Mouse (Mus musculus) stomach, postnatal 0 days (tissue): ENCODE measurements at regions not wholly inside any gene's neighbourhood (a gene's known extent, or its start where the extent isn't known, plus 50 kb on each side); places are given as distances from the start of the nearest gene placed in this dataset.

ENCODE experiments used
- ATAC-seq: fragments of 200-750 bp; cut with Nextera tagmentation; 2 replicates; pipeline ENCODE4 v1.8.0; 2017; ENCODE audit not compliant: low FRiP score, low TSS enrichment
- DNase-seq: peaks from one replicate; pipeline ENCODE4 v3.0.0-alpha.2; 2016; ENCODE audit warnings: low spot score
- H3K27ac ChIP-seq: fragments of 300-500 bp; sonication (generic); replicated peaks from 2 replicates; pipeline ENCODE4 v1.5.1; 2014; ENCODE audit warnings: mild to moderate bottlenecking, control low read depth
- H3K27me3 ChIP-seq: fragments of 300-500 bp; sonication (generic); 2 replicates; pipeline ENCODE4 v1.6.1; 2014; ENCODE audit warnings: low read length; ENCODE audit not compliant: control insufficient read depth, insufficient read depth
- H3K36me3 ChIP-seq: fragments of 300-500 bp; sonication (generic); 2 replicates; pipeline ENCODE4 v1.6.1; 2014; ENCODE audit warnings: low read length, mixed read lengths; ENCODE audit not compliant: control insufficient read depth, insufficient read depth
- H3K4me1 ChIP-seq: fragments of 300-500 bp; sonication (generic); replicated peaks from 2 replicates; pipeline ENCODE4 v1.6.1; 2014; ENCODE audit warnings: antibody characterized with exemption; ENCODE audit not compliant: control insufficient read depth, insufficient read depth
- H3K4me2 ChIP-seq: fragments of 300-500 bp; sonication (generic); replicated peaks from 2 replicates; pipeline ENCODE4 v1.6.1; 2014; ENCODE audit warnings: low read depth, mild to moderate bottlenecking, control low read depth, moderate library complexity
- H3K4me3 ChIP-seq: fragments of 300-500 bp; sonication (generic); 2 replicates; pipeline ENCODE4 v1.5.1; 2014; ENCODE audit warnings: low read depth, low read length, control low read depth
- H3K9ac ChIP-seq: fragments of 300-500 bp; sonication (generic); 2 replicates; pipeline ENCODE4 v1.6.1; 2014; ENCODE audit warnings: mild to moderate bottlenecking, low read length, control low read depth, mixed read lengths
- H3K9me3 ChIP-seq: fragments of 300-500 bp; sonication (generic); 2 replicates; pipeline ENCODE4 v1.6.1; 2016; ENCODE audit warnings: low read length; ENCODE audit not compliant: control insufficient read depth
- CTCF ChIP-seq: IDR thresholded peaks from 2 replicates; pipeline ENCODE4 v1.5.1; 2016; ENCODE audit warnings: antibody characterized with exemption, low read depth, mild to moderate bottlenecking, moderate library complexity
- EP300 ChIP-seq: optimal IDR thresholded peaks from 2 replicates; pipeline ENCODE3; 2016; ENCODE audit warnings: antibody characterized with exemption
- WGBS: fragments of 180-500 bp; shearing (Covaris S2); extraction: QIAGEN DNeasy Blood & Tissue Kit; methylation state at CpG from one replicate; pipeline ENCODE4 v1.1.7; 2014; 5-methylcytosine and 5-hydroxymethylcytosine counted together

DNA sequence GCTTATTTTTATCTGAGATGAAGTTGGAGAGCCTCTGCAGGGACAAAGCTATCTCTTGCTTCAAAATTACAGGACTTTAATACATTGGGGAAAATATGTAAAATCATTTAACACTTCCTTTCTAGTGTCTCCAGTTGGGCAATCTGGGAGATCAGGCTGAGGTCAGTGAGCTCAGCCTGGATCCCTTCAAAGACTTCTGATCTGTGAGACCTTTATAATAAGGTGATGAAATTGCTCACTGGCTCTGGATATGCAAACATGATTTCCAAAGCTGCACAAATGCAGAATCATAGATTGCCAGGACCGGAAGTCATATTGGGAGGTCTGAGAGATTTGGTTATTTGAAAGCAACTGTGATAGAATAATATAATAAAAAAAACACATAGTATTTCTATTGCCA lies 76.7 kb downstream of the Mex3b start:
- TF ChIP-seq CTCF (no peak), EP300 (no peak)
- no peaks in the 10 kb centered on the region for H3K27me3 ChIP-seq
- H3K4me1 ChIP-seq: no peaks in the 10 kb centered on the region
- H3K9me3 ChIP-seq: no peaks in the 10 kb centered on the region
- no peak for ATAC-seq
- WGBS: 84% methylated on average over 1 of the region's 1 CpGs
- no peak for DNase-seq
- no peak overlapping the region for H3K27ac ChIP-seq
- no peak overlapping the region for H3K4me2 ChIP-seq
- H3K4me3 ChIP-seq: no peak overlapping the region
- H3K36me3 ChIP-seq: no peaks in the 10 kb centered on the region
- no peak overlapping the region for H3K9ac ChIP-seq

DNA sequence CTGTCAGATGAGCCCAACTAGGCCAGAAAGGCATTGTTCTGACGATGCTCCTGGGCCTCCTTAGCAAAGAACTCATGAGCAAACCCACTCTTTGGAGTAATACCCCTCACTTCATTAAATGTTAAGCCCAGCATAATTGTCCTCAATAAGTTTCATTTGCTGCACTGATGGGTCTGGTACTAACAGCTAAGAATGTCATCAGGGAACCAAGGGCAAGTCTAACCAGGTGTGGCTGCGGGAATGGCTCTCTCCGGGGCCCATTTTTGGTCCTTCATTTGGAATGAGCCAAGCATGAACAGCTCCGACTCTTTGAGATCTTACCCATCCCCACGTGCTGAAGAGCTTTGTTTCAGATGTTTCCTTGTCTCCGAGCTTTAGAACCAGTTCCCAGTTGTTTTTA lies 82.2 kb downstream of the Mex3b start:
- 76% methylated on average over 6 of the region's 6 CpGs for WGBS
- TF ChIP-seq EP300: no peak
- TF ChIP-seq CTCF: no peak
- no peaks in the 10 kb centered on the region for H3K27me3 ChIP-seq

DNA sequence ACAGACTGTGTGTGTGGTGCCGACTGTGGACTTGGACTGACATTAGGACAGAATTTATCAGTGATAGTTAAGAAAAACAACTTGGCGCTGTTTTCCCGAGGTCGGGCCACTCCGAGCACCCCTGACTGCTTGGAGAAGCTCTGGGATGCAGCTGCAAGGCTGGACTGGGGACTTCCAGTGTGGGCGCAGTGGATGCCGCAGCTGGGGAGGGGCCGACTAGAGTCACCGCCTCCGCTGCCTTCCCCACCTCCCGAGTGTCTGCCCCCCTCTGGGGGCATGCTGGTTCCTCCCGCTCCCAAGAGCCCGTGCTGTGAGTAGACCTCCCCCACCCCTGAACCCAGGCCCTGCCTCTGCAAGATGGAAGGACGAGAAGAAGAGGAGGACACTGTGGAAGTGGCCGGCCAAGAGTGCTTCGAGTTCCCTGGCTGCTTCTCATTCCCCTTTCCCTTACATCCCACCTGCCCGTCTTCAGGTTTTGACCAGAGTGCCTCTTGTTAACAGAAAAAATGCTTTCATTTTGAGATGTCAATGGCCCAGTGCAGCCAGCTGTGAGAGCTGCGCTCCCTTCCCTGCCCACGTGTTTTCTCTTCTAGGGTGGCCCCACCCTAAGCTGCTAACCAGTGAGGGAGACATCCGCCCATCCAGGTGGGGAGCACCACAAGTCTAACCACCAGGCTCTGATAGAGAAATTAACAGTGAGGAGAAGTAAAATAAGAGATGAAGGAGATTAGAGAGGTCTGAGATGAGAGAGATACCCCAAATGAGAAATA lies 90.3 kb downstream of the Mex3b start:
- Histone ChIP-seq H3K4me3 (no peak overlapping the region), H3K4me1 (no peaks in the 10 kb centered on the region), H3K9me3 (no peaks in the 10 kb centered on the region), H3K4me2 (no peak overlapping the region), H3K9ac (no peak overlapping the region), H3K36me3 (no peaks in the 10 kb centered on the region), H3K27me3 (no peaks in the 10 kb centered on the region), H3K27ac (no peak overlapping the region)
- TF ChIP-seq EP300 (no peak), CTCF (no peak)
- no peak for ATAC-seq
- 49% methylated on average over 20 of the region's 20 CpGs for WGBS
- no peak for DNase-seq

More for the DNA sequence above, 82.2 kb downstream of the Mex3b start:
- H3K27ac ChIP-seq: no peak overlapping the region
- H3K4me1 ChIP-seq: no peaks in the 10 kb centered on the region
- DNase-seq: no peak
- H3K4me2 ChIP-seq: no peak overlapping the region
- H3K4me3 ChIP-seq: no peak overlapping the region
- H3K36me3 ChIP-seq: no peaks in the 10 kb centered on the region
- no peak overlapping the region for H3K9ac ChIP-seq
- no peaks in the 10 kb centered on the region for H3K9me3 ChIP-seq
- ATAC-seq: no peak

DNA sequence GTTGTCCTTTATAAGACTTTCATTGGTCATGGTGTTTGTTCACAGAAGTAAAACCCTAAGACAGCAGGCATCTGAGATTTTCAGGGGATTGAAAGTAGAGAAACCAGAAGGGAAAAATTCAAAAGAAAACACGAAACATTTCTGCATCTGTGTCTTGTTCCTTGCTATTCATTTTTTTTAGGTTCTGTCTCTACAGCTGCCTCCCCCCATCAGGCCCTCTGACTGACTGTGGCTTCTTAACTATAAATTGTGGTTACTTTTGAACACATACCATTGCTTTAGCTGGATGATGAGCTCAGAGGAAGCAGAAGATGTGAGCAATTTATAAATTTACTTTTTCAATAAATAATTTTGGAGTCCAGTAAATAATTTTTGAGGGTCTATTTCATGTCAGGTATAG lies 103.5 kb downstream of the Mex3b start:
- 79% methylated on average over 1 of the region's 1 CpGs for WGBS
- no peak overlapping the region for H3K4me2 ChIP-seq
- no peak for ATAC-seq

DNA sequence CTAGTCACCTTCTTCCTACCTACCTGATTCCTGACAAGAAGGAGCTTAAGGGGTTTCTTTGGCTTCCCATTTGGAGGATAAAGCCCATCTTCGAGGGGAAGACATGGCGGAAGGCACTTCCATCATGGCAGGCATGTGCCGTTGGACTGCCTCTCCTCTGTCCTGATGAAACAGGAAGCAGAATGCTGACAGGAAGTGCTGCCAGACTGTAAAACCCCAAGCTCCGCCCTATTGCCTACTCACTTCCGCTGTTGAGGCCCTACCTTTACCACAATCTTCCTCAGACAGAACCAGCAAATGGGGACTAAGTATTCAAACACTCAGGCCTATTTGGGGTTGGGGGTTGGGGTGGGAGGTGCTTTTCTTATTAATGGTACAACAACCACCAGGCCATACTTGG lies 104.1 kb downstream of the Mex3b start:
- Histone ChIP-seq H3K27ac (no peak overlapping the region), H3K4me2 (no peak overlapping the region), H3K4me3 (no peak overlapping the region), H3K27me3 (no peaks in the 10 kb centered on the region), H3K4me1 (no peaks in the 10 kb centered on the region), H3K36me3 (no peaks in the 10 kb centered on the region), H3K9me3 (no peaks in the 10 kb centered on the region), H3K9ac (no peak overlapping the region)
- DNase-seq (no peak), ATAC-seq (no peak)
- TF ChIP-seq CTCF (no peak), EP300 (no peak)
- WGBS: 88% methylated on average over 5 of the region's 5 CpGs

More for the DNA sequence above, 103.5 kb downstream of the Mex3b start:
- H3K4me1 ChIP-seq: no peaks in the 10 kb centered on the region
- H3K27ac ChIP-seq: no peak overlapping the region
- H3K9me3 ChIP-seq: no peaks in the 10 kb centered on the region
- no peaks in the 10 kb centered on the region for H3K27me3 ChIP-seq
- H3K4me3 ChIP-seq: no peak overlapping the region
- TF ChIP-seq CTCF (no peak), EP300 (no peak)
- DNase-seq: no peak
- no peaks in the 10 kb centered on the region for H3K36me3 ChIP-seq
- H3K9ac ChIP-seq: no peak overlapping the region

- ATAC-seq (no peak), DNase-seq (no peak)
- no peaks in the 10 kb centered on the region for H3K4me1 ChIP-seq
- no peaks in the 10 kb centered on the region for H3K36me3 ChIP-seq
- TF ChIP-seq CTCF (no peak), EP300 (no peak)
- no peaks in the 10 kb centered on the region for H3K9me3 ChIP-seq
- H3K9ac ChIP-seq: no peak overlapping the region
- no peak overlapping the region for H3K4me2 ChIP-seq
- H3K27ac ChIP-seq: no peak overlapping the region
- no peaks in the 10 kb centered on the region for H3K27me3 ChIP-seq
- no peak overlapping the region for H3K4me3 ChIP-seq
- 47% methylated on average over 12 of the region's 12 CpGs for WGBS
Measured at GRCm38 (mm10) chr7:82972214-82973006, 105.3 kb downstream of the Mex3b start.
